Mouse (Mus musculus) megakaryocyte, embryonic 14.5 days (primary cell): ENCODE results near the gene Pank3. TPM values are rescaled to one million over a fixed set of nuclear protein-coding genes. Genes with fewer than 3 reads are reported as not detected.
"Not testable (repeated sequence)": the region's sequence is repeated elsewhere in the genome, so short reads cannot be mapped to it uniquely, and the experiment has no call there.

Experiments
- H3K27me3 ChIP-seq: replicated peaks from 2 replicates; pipeline ENCODE3; 2012; ENCODE audit warnings: inconsistent platforms
- H3K36me3 ChIP-seq: replicated peaks from 2 replicates; pipeline ENCODE3; 2012; ENCODE audit warnings: low read length, inconsistent platforms, mixed read lengths
- H3K4me1 ChIP-seq: 2 replicates; pipeline ENCODE4 v1.6.1; 2012; ENCODE audit warnings: inconsistent platforms
- H3K4me3 ChIP-seq: replicated peaks from 2 replicates; pipeline ENCODE3; 2012; ENCODE audit warnings: moderate library complexity, mild to moderate bottlenecking, inconsistent platforms
- H3K9me3 ChIP-seq: 2 replicates; pipeline ENCODE4 v1.6.1; 2012; ENCODE audit warnings: inconsistent platforms
- FLI1 ChIP-seq: IDR thresholded peaks from 2 replicates; pipeline ENCODE4 v1.6.1; 2012; ENCODE audit warnings: low read length, inconsistent platforms, mixed read lengths
- GATA1 ChIP-seq: IDR thresholded peaks from 3 replicates; pipeline ENCODE4 v1.6.1; 2012; ENCODE audit warnings: mixed read lengths, low read length, inconsistent platforms, borderline replicate concordance
- polyA plus RNA-seq: library from polyadenylated mRNA; stranded (reverse); fragments of >175 nt; gene quantifications from 2 replicates; pipeline ENCODE4 v1.2.3, GENCODE M21; 2012; ENCODE audit warnings: low replicate concordance; ENCODE audit not compliant: insufficient read depth

The Pank3 gene
- polyA plus RNA-seq, 1 experiment = 0.67 TPM

DNA sequence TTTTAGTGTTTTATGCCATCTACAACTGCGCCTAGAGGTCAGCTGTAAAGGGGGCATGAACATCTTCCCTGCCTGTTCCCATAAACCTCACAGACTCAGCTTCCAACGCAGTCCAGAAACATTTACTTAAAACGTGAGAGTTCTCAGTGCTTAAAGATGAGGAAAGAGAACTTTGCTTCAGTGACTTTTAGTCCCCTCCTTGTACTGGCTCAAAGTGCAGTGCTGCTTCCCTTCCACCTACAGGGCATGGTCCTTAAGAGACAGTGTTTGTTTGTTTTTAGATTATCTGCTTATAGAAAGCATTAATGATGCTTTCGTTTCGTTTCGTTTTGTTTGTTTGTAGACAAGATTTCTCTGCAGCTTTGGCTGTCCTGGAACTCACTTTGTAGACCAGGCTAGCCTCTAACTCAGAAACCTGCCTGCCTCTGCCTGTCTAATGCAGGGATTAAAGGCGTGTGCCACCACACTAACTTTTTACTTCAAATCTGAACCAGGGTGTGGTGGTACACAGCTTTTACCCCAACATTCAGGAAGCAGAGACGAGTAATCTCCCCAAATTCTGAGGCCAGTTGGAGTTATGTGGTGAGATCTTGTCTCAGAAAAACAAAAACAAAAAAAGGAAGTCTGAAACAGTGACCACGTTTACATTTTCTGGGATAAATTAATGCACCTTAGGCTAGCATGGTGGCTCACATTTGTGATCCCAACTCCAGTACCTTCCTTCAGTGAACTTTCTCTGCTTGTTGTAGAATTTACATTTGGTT, 1.6 kb downstream of the Pank3 start:
- Histone ChIP-seq H3K4me1 (peaks cover 49% of the 10 kb centered on the region), H3K36me3 (peaks cover 17% of the 10 kb centered on the region), H3K4me3 (peak overlapping the region; percentile 94), H3K9me3 (no peaks in the 10 kb centered on the region), H3K27me3 (peaks cover under 1% of the 10 kb centered on the region)
- TF ChIP-seq FLI1 (no peak), GATA1 (no peak)

DNA sequence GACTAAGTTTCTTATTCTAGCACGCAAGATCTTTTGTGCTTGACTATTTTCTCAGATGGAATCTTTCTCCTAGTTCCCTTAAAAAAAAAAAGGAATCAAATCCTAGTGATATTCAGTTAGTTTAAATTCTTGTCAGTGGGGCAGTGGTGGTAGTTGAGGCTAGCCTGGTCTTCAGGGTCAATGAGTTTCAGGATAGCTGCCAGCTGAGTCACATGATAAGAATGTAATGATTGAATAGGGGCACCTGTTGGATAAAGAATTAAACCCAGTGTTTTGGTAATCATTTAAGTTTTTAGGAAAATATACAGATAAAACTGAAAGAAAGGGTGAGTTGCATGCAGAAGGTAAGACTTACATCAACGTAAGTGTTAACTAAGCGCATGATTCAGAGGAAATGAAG, 6.3 kb downstream of the Pank3 start:
- Histone ChIP-seq H3K4me3 (no peak overlapping the region), H3K27me3 (no peaks in the 10 kb centered on the region), H3K4me1 (peaks cover 24% of the 10 kb centered on the region), H3K9me3 (no peaks in the 10 kb centered on the region), H3K36me3 (peaks cover 62% of the 10 kb centered on the region)
- TF ChIP-seq FLI1 (no peak), GATA1 (no peak)

DNA sequence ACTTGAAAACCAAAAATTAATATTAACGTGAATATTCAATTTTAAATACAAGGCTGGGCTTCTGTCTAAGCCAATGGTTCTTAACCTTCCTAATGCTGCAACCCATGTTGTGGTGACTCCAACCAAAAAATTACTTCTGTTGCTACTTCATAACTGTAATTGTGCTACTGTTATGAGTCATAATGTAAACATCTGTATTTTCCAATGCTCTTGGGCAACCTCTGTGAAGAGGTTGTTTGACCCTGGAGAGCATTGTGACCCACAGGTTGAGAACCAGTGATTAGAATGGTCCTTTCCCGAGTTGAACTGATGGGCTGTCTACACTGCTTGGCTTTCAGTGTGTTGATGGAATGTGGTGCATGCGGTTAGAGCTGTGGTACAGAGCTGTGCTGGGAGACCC, 7.2 kb downstream of the Pank3 start:
- Histone ChIP-seq H3K4me1 (peaks cover 16% of the 10 kb centered on the region), H3K27me3 (no peaks in the 10 kb centered on the region), H3K36me3 (peaks cover 70% of the 10 kb centered on the region), H3K9me3 (no peaks in the 10 kb centered on the region), H3K4me3 (no peak overlapping the region)
- TF ChIP-seq GATA1 = no peak
- TF ChIP-seq FLI1 = no peak

DNA sequence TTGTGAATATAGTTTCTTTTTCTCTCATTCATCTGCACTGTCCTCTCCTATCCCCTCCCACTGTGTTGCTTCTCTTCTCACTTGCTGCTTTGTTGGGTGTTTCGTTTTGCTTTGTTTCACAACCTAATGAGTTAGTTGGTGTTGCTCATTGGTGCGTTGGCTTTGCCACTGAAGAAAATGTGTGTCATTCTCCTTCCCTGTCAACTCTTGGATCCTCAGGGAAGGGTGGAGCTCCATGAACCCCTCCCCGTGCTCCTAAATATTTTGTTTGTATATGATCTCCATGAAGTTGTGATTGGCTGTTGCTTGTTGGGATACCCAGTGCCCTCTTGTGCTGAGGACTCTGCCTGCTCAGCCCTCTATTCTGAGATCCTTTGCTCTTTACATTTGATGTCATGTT, 11.1 kb downstream of the Pank3 start:
- Histone ChIP-seq H3K27me3 (no peaks in the 10 kb centered on the region), H3K9me3 (no peaks in the 10 kb centered on the region), H3K36me3 (peaks cover 96% of the 10 kb centered on the region), H3K4me1 (no peaks in the 10 kb centered on the region), H3K4me3 (no peak overlapping the region)
- TF ChIP-seq GATA1 (no peak), FLI1 (no peak)

DNA sequence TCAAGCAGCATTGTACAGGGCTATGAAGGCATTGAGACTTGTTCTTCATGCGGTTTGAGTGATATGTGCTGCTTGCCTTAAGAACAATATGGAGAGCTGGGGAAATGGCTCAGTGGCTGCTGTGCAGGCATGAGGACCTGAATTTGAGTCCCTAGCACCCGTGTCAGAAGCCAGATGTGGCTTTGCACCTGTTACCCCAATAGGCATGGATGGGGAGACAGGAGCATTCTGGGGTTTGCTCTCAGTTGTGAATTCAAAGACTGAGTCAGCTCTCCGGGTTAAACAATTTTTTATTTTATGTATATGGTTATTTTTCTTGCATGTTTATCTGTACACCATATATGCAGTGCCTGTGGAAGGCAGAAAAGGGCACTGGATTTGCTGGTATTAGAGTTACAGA, 13.2 kb downstream of the Pank3 start:
- Histone ChIP-seq H3K4me1 (no peaks in the 10 kb centered on the region), H3K4me3 (no peak overlapping the region), H3K9me3 (no peaks in the 10 kb centered on the region), H3K27me3 (no peaks in the 10 kb centered on the region), H3K36me3 (peaks cover 96% of the 10 kb centered on the region)
- TF ChIP-seq GATA1 (no peak), FLI1 (no peak)

DNA sequence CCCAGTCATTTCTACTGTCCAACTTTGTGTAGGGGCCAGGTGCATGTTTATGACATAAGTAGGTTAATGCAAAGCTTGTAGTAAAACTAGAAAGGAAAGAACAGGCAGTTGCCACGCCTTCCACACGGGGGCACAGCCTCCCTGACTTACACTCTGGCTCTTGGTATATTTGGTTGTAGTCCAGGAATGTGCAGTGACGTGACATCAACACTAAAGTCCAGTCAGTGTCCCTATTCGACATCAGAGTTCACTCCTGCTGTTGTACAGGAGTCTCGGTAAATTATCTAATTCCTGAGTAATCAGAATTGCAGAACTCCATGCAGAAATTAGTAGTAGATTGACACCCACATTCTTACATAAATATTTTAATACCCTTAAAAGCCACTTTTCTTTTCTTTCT, 13.8 kb downstream of the Pank3 start:
- Histone ChIP-seq H3K9me3 (no peaks in the 10 kb centered on the region), H3K4me3 (no peak overlapping the region), H3K27me3 (no peaks in the 10 kb centered on the region), H3K36me3 (peaks cover 94% of the 10 kb centered on the region), H3K4me1 (no peaks in the 10 kb centered on the region)
- TF ChIP-seq GATA1 (no peak), FLI1 (no peak)

DNA sequence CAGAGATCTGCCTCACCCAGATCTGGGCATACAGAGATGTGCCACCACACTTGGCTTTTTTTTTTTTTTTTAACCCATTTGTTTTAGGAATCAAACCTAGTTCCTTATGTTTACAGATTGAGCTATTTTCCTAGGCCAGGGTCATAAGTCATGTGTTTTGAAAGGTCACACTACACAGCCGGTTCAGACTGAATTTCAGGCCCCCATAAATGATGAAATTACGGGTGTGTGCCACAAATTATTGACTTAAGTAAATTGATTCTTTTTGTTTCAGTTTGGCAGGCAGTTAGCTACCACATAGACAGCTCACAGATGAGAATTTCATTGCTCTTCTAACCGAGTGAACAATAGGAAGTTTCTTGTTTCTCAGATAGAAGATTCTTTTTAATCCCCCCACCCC, 14.7 kb downstream of the Pank3 start:
- H3K9me3 ChIP-seq = no peaks in the 10 kb centered on the region
- no peaks in the 10 kb centered on the region for H3K4me1 ChIP-seq
- H3K4me3 ChIP-seq = no peak overlapping the region
- H3K36me3 ChIP-seq = peaks cover 93% of the 10 kb centered on the region
- no peak for TF ChIP-seq GATA1
- TF ChIP-seq FLI1 = no peak
- no peaks in the 10 kb centered on the region for H3K27me3 ChIP-seq

DNA sequence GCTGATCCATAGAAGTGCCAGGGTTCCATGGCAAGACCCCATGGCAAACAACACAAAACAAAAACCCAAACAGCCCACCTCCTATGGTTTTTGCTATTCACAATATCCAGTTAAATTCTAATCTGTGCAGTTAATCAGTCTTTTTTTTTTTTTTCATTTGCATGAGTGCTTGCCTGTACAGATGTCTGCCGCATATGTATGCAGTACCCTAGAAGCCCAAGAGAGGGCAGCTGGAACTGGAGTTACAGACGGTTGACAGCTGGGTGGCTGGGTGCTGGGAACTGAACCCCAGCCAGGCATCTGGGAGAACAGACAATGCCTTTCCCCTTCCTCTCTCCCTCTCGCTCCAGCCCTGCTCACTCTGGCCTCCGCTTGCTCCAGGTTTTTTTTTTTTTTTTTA, 15.3 kb downstream of the Pank3 start:
- H3K27me3 ChIP-seq = no peaks in the 10 kb centered on the region
- H3K4me3 ChIP-seq = no peak overlapping the region
- H3K4me1 ChIP-seq = no peaks in the 10 kb centered on the region
- TF ChIP-seq FLI1 (no peak), GATA1 (no peak)
- peaks cover 93% of the 10 kb centered on the region for H3K36me3 ChIP-seq
- no peaks in the 10 kb centered on the region for H3K9me3 ChIP-seq

DNA sequence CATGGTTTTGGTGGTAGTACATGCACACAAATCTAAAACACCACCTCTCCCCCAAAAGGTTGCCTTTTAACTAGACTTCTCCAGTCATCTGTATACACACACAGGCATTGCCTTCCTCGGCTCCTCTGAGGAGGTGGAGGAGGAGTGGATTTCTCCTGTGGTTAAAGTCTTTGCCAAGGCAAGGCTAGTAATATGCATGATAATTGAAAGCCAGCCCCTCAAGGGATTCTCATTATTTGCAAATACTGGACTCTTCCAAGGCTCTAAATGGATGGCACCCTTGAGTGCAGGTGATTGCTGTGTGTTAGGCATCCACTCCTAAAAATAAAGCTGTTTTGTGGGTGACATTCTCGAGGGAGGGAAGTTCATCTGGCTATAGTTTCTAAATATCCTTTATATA, 19.2 kb downstream of the Pank3 start:
- Histone ChIP-seq H3K4me3 (no peak overlapping the region), H3K4me1 (no peaks in the 10 kb centered on the region), H3K9me3 (no peaks in the 10 kb centered on the region), H3K27me3 (no peaks in the 10 kb centered on the region), H3K36me3 (peaks cover 77% of the 10 kb centered on the region)
- TF ChIP-seq GATA1 = no peak

DNA sequence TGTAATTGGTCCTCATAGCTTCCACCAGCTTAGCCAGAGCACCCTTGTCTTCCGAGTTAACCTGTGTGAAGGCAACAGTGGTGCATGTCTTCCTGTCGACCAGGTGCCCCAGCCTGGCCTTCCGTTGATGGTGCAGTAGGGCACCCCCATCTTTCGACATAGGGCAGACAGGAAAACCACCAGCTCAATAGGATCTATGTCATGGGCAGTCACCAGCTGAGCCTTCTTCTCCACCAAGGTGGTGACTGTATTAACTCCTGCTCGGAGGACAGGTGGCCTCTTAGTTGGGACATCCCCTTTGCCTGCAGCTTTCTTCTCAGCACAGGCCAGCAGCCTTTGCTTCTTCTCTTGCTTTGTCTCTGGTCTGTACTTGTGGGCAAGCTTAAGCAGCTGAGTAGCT, 23.5 kb downstream of the Pank3 start:
- peaks cover 25% of the 10 kb centered on the region for H3K27me3 ChIP-seq
- not testable (repeated sequence) for H3K4me1 ChIP-seq, H3K4me3 ChIP-seq, H3K9me3 ChIP-seq
- H3K36me3 ChIP-seq = peaks cover 37% of the 10 kb centered on the region
